Mouse (Mus musculus) heart, adult 2 months (tissue): ENCODE data around the gene Cradd.

Experiments used
- CTCF ChIP-seq: fragments of 200-600 bp; IDR thresholded peaks from 2 replicates; pipeline ENCODE4 v1.8.1; 2022; ENCODE audit warnings: antibody characterized with exemption, mild to moderate bottlenecking, moderate library complexity
- POLR2A ChIP-seq: fragments of 200-500 bp; IDR thresholded peaks from 2 replicates; pipeline ENCODE4 v1.6.1; 2011; ENCODE audit warnings: mild to moderate bottlenecking, low read depth, low read length, control low read depth; ENCODE audit not compliant: insufficient read depth

DNA sequence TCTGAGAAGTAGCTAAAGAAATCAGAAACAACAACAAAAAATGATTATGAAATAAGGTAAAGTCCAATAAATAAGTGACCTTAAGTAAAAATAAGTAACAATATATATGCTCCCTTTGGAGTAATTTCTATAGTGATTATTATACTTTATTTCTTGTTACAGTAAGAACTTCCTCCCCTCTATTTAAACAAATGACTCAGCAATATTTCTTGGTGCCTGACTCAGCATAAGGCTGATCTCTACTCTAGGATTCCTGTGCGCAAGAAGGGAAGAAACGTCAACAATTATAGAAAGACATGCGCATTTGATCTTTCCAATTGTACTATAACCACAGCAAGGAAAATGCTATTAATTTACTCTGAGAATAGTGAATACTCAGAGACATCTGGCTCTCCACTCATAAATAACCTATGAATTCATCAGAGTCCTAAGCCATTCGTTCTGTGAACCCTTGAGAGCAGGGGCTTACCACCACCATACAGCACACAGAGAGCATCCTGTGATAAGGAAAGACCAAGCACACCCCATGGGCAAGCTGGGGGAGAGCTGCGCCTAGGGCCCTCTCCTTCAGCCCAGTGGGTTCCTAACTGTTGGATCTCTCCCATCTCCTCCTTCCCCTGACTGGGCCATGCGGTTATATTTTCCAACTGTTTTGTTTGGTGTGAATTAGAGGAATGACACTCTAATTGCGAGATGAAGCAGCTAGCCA lies 113.1 kb downstream of the Cradd start:
- TF ChIP-seq CTCF (no peak), POLR2A (no peak)
